Mouse (Mus musculus) midbrain, embryonic 14.5 days (tissue): ENCODE measurements around the gene Serpinb8. TPM values are rescaled to one million over a fixed set of nuclear protein-coding genes. Genes with fewer than 3 reads are reported as not detected.

ENCODE experiments used
- polyA plus RNA-seq: library from polyadenylated mRNA; unstranded; fragments of >200 nt; fragmentation: Nextera tagmentation; extraction: Ambion mirVana; gene quantifications from 2 replicates; pipeline ENCODE4 v1.2.1, GENCODE M21; 2014

Gene Serpinb8
- polyA plus RNA-seq, 1 experiment from 2014 or later: 0.36 TPM

Other genes starting within 250 kb of the Serpinb8 start
- gene Serpinb11, start 228.8 kb upstream of the Serpinb8 start, polyA plus RNA-seq: not detected in 2 replicates
- not detected in 2 replicates for gene Serpinb7, start 190.4 kb upstream of the Serpinb8 start, polyA plus RNA-seq
- gene Serpinb2, start 78.6 kb upstream of the Serpinb8 start, polyA plus RNA-seq: not detected in 2 replicates